Mouse (Mus musculus) thymus, postnatal 0 days (tissue): Measurements from ENCODE around the gene Fam183b. TPM values are rescaled to one million over a fixed set of nuclear protein-coding genes. Genes with fewer than 3 reads are reported as not detected.
A peak's percentile ranks its signal among the peaks of the same experiment; 100 is the strongest.
"Not testable (repeated sequence)": the region's sequence is repeated elsewhere in the genome, so short reads cannot be mapped to it uniquely, and the experiment has no call there.

Experiments
- DNase-seq: peaks from one replicate; pipeline ENCODE4 v3.0.0-alpha.2; 2015; ENCODE audit warnings: low spot score
- polyA plus RNA-seq: library from polyadenylated mRNA; unstranded; fragments of >200 nt; fragmentation: Nextera tagmentation; extraction: Ambion mirVana; gene quantifications from 2 replicates; pipeline ENCODE4 v1.2.1, GENCODE M21; 2015

Fam183b gene
- polyA plus RNA-seq, 1 experiment from 2014 or later, result 2.2 TPM

DNA sequence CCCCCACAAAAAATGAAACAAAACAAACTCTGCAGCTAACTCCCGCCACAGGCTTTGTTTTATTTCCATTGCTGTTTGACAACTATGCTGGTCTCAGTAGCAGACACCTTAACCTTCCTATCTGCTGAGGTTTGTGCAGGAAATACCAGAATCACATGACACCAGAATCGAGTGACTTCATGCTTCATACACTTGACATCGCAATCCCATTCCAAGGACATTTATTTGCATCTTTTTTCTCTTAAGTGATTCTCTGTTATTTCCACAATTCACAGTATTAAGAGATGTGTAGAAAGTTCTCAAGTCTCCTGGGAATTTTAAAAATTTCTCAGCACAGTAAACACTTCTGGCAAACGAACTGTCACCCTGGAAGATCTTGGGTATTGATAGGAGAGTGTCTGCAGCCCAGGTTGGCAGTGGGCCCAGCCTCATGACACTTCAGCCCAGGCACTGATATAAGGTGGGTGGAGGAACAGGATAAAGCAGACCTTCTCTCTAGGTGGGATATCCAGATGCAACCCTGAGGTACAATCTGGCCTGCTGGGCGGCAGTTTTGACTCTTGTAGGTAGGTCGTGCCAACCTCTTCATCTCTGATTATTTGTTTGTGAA, 19.2 kb downstream of the Fam183b start, which contains the start of gene Olfr314:
TSS of gene Olfr314 (plus strand) at position 473 of the 610 bp plus-strand sequence.
- peak; percentile 22 for DNase-seq

DNA sequence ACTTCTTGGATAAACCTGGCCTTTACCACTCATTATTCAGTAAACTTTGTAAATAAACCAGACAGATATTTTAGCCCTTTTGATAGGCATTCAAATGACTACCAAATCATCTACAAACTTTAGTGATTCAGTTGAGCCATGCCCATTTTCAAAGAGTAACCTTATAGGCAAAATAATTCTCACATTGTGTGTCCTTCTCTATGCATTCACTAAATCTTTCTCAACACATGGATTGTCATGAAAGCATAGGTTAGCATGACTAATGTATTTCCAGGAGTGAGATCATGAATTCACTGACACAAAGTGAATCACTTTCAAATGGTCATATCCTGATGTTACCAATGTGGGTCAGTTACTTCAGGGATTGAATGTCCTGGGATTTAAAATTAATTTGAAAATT, 28.9 kb downstream of the Fam183b start, which contains the start of gene Olfr315:
TSS of gene Olfr315 (plus strand) at position 301 of the 400 bp plus-strand sequence.
- no peak for DNase-seq

DNA sequence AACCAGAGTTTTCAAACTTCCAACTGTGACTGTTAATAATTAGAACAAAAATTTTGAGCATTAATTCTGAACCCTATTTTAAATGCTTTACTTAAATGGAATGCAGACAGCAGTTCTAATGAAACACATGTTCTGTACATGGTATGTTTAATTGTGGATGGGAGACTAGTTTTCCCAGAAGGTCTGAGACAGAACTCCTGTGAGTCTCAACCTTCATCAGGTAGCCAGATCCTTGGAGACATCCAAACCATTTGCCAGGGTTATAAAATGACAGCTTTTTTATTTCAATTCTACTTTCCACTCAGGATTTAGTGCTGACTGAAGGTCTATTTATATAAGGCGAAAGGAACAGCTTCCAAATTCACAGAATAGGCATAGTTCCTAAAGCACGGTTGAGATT, 49.3 kb downstream of the Fam183b start, which contains the start of gene Olfr316:
TSS of gene Olfr316 (plus strand) at position 301 of the 400 bp plus-strand sequence.
- no peak for DNase-seq

DNA sequence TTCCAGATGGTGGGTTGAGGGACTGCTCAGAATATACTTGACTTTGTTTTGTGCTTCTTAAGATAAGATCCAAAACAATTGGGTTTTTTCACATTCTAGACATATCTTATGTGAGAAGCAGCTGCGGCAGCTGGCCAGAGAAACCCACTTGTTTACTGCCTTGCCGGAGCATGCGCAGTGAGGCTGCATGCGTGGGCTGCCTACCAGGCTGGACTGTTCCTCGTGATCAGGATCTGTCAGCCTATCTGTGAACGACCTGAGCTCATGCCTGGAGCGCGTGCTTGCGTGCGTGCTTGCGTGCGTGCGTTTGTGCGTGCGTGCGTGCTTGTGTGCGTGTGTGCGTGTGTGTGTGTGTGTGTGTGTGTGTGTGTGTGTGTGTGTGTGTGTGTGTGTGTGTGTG, 50.7 kb downstream of the Fam183b start:
- DNase-seq, result not testable (repeated sequence)

Other genes starting within 250 kb of the Fam183b start
- gene Olfr328, start 246.3 kb downstream of the Fam183b start, polyA plus RNA-seq, result 0.06 TPM in 1 of 2 replicates, not detected in the other
- gene Olfr224, start 231.4 kb downstream of the Fam183b start, polyA plus RNA-seq, result not detected in 2 replicates
- gene Olfr325, start 224.2 kb downstream of the Fam183b start, polyA plus RNA-seq, result not detected in 2 replicates
- not detected in 2 replicates for gene Olfr324, start 206.8 kb downstream of the Fam183b start, polyA plus RNA-seq
- 0.95 and 1.0 TPM in 2 replicates for gene 2210407C18Rik, start 185.9 kb downstream of the Fam183b start, polyA plus RNA-seq
- gene Olfr323, start 171.5 kb downstream of the Fam183b start, polyA plus RNA-seq, result not detected in 2 replicates
- not detected in 2 replicates for gene Trim58, start 161.5 kb downstream of the Fam183b start, polyA plus RNA-seq
- gene Olfr322, start 143.2 kb downstream of the Fam183b start, polyA plus RNA-seq, result not detected in 2 replicates
- not detected in 2 replicates for gene Olfr320, start 120.9 kb downstream of the Fam183b start, polyA plus RNA-seq
- gene Olfr319, start 102.8 kb downstream of the Fam183b start, polyA plus RNA-seq, result not detected in 2 replicates
- gene Olfr318, start 77.9 kb downstream of the Fam183b start, polyA plus RNA-seq, result not detected in 2 replicates
- not detected in 2 replicates for gene Olfr317, start 62.7 kb downstream of the Fam183b start, polyA plus RNA-seq
- gene Olfr316, start 49.2 kb downstream of the Fam183b start, polyA plus RNA-seq, result not detected in 2 replicates
- not detected in 2 replicates for gene Olfr315, start 28.8 kb downstream of the Fam183b start, polyA plus RNA-seq
- gene Olfr314, start 19.0 kb downstream of the Fam183b start, polyA plus RNA-seq, result not detected in 2 replicates
- gene Olfr313, start 13.0 kb upstream of the Fam183b start, polyA plus RNA-seq, result 0.06 and 0.08 TPM in 2 replicates
- 0.03 TPM in 1 of 2 replicates, not detected in the other for gene Olfr312, start 27.3 kb upstream of the Fam183b start, polyA plus RNA-seq
- not detected in 2 replicates for gene Olfr311, start 37.3 kb upstream of the Fam183b start, polyA plus RNA-seq
- 19.2 and 20.6 TPM in 2 replicates for gene Gm12258, start 45.2 kb upstream of the Fam183b start, polyA plus RNA-seq
- 7.7 and 9.0 TPM in 2 replicates for gene 2810021J22Rik, start 65.3 kb upstream of the Fam183b start, polyA plus RNA-seq
- gene Zfp39, start 102.3 kb upstream of the Fam183b start, polyA plus RNA-seq, result 6.1 and 7.9 TPM in 2 replicates
- gene Btnl10, start 115.9 kb upstream of the Fam183b start, polyA plus RNA-seq, result 0.09 TPM in 1 of 2 replicates, not detected in the other
- gene Rnf187, start 137.0 kb upstream of the Fam183b start, polyA plus RNA-seq, result 245 and 268 TPM in 2 replicates
- gene Hist3h2ba, start 147.0 kb upstream of the Fam183b start, polyA plus RNA-seq, result 50.8 and 57.5 TPM in 2 replicates
- 52.3 and 52.8 TPM in 2 replicates for gene Hist3h2a, start 152.7 kb upstream of the Fam183b start, polyA plus RNA-seq
- gene Trim17, start 152.7 kb upstream of the Fam183b start, polyA plus RNA-seq, result 0.29 and 0.44 TPM in 2 replicates
- gene Trim11, start 176.1 kb upstream of the Fam183b start, polyA plus RNA-seq, result 49.6 and 54.0 TPM in 2 replicates